Mouse (Mus musculus) lung, postnatal 0 days (tissue): ENCODE measurements at regions not wholly inside any gene's neighbourhood (a gene's known extent, or its start where the extent isn't known, plus 50 kb on each side); places are given as distances from the start of the nearest gene placed in this dataset.

Experiments
- CTCF ChIP-seq: IDR thresholded peaks from 2 replicates; pipeline ENCODE4 v1.5.1; 2016; ENCODE audit warnings: antibody characterized with exemption, mild to moderate bottlenecking
- EP300 ChIP-seq: IDR thresholded peaks from 2 replicates; pipeline ENCODE4 v1.6.1; 2016; ENCODE audit warnings: antibody characterized with exemption, mild to moderate bottlenecking, control low read depth

DNA sequence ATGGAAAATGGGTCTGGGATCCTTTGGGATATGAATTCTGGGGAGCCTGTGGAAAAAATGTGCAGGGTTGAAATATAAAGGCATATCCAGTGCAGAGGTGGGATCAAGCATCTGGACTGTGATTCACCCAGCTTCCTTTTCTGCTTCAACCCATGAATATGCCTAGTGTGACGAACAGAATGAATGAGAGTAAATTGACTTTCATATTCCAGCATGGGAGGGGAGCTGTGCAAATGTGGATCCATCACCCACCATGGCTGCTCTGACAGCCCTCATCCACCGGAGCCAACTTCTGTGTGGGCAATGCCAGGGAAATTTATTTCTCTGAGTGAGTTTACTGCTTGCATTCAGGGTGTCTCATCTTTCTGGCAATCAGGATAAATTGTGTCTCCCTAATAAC is 265.8 kb downstream of the Wdr20rt start:
- no peak for TF ChIP-seq CTCF
- no peak for TF ChIP-seq EP300
